Mouse (Mus musculus): ENCODE data around the gene Gm2001. TPM values are rescaled to one million over a fixed set of nuclear protein-coding genes. Genes with fewer than 3 reads are reported as not detected.

Gm2001 gene
- not detected in 2 replicates for polyA plus RNA-seq (2015; fragmentation: Nextera tagmentation; extraction: Ambion mirVana)

GRCm38 (mm10) chr12:87842239-87842638 lies at the start of gene Gm2001:
Gene Gm2001, minus strand, starts transcription at chr12:87842339.

GRCm38 (mm10) chr12:87873772-87874171 lies 31.6 kb upstream of the Gm2001 start, which contains the start of gene Gm2016:
Gene Gm2016, plus strand, starts transcription at chr12:87874072.

GRCm38 (mm10) chr12:87816277-87816676 lies 25.9 kb downstream of the Gm2001 start, which contains the start of gene BB287469:
Gene BB287469, plus strand, starts transcription at chr12:87816577.

GRCm38 (mm10) chr12:87795212-87795611 lies 46.9 kb downstream of the Gm2001 start, which contains the start of gene Gm21936:
Gene Gm21936, plus strand, starts transcription at chr12:87795512.

Other genes with a start within 250 kb of the Gm2001 start
- gene Oog1, start 239.7 kb downstream of the Gm2001 start, polyA plus RNA-seq (2015; fragmentation: Nextera tagmentation; extraction: Ambion mirVana): not detected in 2 replicates
- gene Gm4027, start 223.5 kb downstream of the Gm2001 start, polyA plus RNA-seq (2015; fragmentation: Nextera tagmentation; extraction: Ambion mirVana): not detected in 2 replicates
- not detected in 2 replicates for gene Gm16381, start 197.7 kb downstream of the Gm2001 start, polyA plus RNA-seq (2015; fragmentation: Nextera tagmentation; extraction: Ambion mirVana)
- gene Gm21319, start 66.6 kb downstream of the Gm2001 start, polyA plus RNA-seq (2015; fragmentation: Nextera tagmentation; extraction: Ambion mirVana): not detected in 2 replicates
- not detected in 2 replicates for gene Gm21936, start 46.8 kb downstream of the Gm2001 start, polyA plus RNA-seq (2015; fragmentation: Nextera tagmentation; extraction: Ambion mirVana)
- gene BB287469, start 25.8 kb downstream of the Gm2001 start, polyA plus RNA-seq (2015; fragmentation: Nextera tagmentation; extraction: Ambion mirVana): not detected in 2 replicates
- not detected in 2 replicates for gene Gm2016, start 31.7 kb upstream of the Gm2001 start, polyA plus RNA-seq (2015; fragmentation: Nextera tagmentation; extraction: Ambion mirVana)
- gene Gm2022, start 53.0 kb upstream of the Gm2001 start, polyA plus RNA-seq (2015; fragmentation: Nextera tagmentation; extraction: Ambion mirVana): not detected in 2 replicates
- not detected in 2 replicates for gene Gm2035, start 77.5 kb upstream of the Gm2001 start, polyA plus RNA-seq (2015; fragmentation: Nextera tagmentation; extraction: Ambion mirVana)
- not detected in 2 replicates for gene Gm2042, start 111.7 kb upstream of the Gm2001 start, polyA plus RNA-seq (2015; fragmentation: Nextera tagmentation; extraction: Ambion mirVana)
- gene Gm2075, start 169.5 kb upstream of the Gm2001 start, polyA plus RNA-seq (2015; fragmentation: Nextera tagmentation; extraction: Ambion mirVana): not detected in 2 replicates
- gene Gm6803, start 176.4 kb upstream of the Gm2001 start, polyA plus RNA-seq (2015; fragmentation: Nextera tagmentation; extraction: Ambion mirVana): not detected in 2 replicates
- not detected in 2 replicates for gene Gm2056, start 184.7 kb upstream of the Gm2001 start, polyA plus RNA-seq (2015; fragmentation: Nextera tagmentation; extraction: Ambion mirVana)
- gene Gm16368, start 241.4 kb upstream of the Gm2001 start, polyA plus RNA-seq (2015; fragmentation: Nextera tagmentation; extraction: Ambion mirVana): not detected in 2 replicates

Measured in skeletal muscle tissue, postnatal 0 days (tissue).